Mouse (Mus musculus) frontal cortex, adult (tissue): ENCODE data around the gene 4930402H24Rik.

Source experiments
- ATAC-seq: cut with Nextera tagmentation; 2 replicates; pipeline ENCODE4 v1.9.2; 2017; ENCODE audit warnings: mild to moderate bottlenecking, moderate library complexity, mixed read lengths; ENCODE audit not compliant: low TSS enrichment

The 4930402H24Rik gene

DNA sequence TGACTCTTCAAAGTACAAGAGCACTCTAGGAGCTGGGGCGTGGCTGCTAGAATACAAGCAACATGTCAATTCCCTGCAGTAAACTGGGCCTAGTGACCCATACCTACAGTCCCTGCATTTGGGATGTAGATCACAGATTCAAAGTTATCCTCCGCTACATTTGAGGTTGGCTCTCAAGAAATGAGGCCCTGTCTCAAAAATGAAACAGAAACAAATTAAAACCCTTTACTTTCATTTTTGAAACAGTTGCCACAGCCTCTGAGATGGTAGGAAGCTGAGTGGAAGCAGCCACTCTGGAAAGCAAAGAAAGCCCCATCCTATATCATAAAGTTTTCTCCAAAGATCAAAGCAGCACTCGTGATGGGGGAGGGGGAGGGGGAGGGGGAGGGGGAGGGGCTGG, 172.8 kb downstream of the 4930402H24Rik start:
- no peak for ATAC-seq

- ATAC-seq: 0 out of 2 replicates have a peak, but pooled peaks have one; percentile 25
These were observed 174.4 kb downstream of the 4930402H24Rik start for GRCm38 (mm10) chr2:130731855-130732254.

- no peak for ATAC-seq
These were observed 175.5 kb downstream of the 4930402H24Rik start for GRCm38 (mm10) chr2:130730746-130731145.

DNA sequence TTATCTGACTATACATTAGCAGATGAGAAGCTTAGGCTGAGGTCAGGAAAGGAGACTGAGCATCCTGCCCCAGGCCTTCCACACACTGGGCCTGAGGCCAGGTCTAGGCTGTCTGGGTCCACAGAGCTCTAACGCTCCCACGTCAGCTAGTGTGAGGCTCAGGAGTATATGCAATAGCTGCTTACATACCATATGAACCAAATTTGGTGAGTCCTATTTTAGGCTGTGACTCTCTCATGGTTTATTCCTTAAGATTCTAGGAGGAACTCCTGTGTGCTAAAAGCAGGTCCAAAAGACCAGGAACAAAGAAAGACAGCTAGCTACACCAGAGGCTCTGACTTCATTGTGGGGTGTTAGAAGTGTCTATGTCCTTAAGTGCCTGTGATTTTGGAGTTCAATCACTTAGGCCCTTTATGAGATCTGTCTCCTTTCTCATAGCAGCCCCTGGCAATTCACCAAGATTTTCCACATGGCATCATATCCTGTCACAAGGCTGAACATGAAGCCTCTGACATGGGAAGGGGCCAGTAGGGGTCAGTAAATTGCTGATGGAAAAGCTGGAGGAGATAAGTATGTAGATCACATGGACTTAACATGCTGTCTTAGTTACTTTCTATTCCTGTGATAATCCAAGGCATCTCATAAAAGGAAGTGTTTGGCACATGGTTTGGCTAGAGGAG, 177.2 kb downstream of the 4930402H24Rik start:
- ATAC-seq: peak; percentile 85

- ATAC-seq: no peak
These were observed 178.5 kb downstream of the 4930402H24Rik start for GRCm38 (mm10) chr2:130727752-130728151.

GRCm38 (mm10) chr2:130724369-130724768, 181.8 kb downstream of the 4930402H24Rik start:
- no peak for ATAC-seq

GRCm38 (mm10) chr2:130717951-130718350, 188.3 kb downstream of the 4930402H24Rik start:
- ATAC-seq: no peak

DNA sequence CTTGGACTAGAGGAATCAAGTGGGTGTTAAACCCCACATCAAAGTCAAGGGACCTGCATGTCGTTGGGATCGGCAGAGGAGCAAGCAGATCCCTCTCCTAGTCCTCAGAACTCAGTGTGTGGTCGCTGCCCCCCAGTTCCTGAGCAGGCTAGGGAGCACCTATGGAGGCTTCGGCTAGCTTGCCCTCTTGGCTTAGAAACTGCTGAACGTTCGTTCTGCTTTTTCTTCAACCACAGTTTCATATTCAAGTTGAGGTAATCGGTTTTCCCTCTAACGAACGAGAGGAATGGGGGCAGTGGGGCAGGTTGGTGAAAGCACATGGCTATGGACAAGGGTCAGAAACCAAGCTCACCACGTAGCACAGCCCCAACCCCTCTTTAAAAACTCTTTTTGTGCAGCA, 199.1 kb downstream of the 4930402H24Rik start:
- no peak for ATAC-seq

DNA sequence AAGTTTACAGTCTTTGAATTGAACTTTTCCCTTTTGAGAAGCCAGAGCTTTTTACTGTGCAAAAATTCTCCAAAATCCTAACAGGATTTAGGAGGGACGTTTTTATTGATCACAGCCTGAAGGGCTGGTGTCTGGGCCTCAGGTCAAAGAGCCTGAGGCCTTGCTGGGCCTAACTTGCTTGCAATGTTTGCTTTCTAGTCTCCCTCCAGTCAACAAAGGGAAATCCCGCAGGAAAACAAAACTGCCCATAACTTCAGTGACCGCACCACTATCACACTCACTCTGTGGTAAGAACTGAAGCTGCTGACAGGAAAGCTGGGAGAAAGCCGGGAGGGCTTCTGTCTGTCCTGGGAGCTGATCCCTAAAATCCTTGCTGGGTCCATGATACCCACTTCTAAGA, 199.6 kb downstream of the 4930402H24Rik start:
- no peak for ATAC-seq

- 0 out of 2 replicates have a peak, but pooled peaks have one; percentile 13 for ATAC-seq
These were observed 201.0 kb downstream of the 4930402H24Rik start for GRCm38 (mm10) chr2:130705178-130705577.

DNA sequence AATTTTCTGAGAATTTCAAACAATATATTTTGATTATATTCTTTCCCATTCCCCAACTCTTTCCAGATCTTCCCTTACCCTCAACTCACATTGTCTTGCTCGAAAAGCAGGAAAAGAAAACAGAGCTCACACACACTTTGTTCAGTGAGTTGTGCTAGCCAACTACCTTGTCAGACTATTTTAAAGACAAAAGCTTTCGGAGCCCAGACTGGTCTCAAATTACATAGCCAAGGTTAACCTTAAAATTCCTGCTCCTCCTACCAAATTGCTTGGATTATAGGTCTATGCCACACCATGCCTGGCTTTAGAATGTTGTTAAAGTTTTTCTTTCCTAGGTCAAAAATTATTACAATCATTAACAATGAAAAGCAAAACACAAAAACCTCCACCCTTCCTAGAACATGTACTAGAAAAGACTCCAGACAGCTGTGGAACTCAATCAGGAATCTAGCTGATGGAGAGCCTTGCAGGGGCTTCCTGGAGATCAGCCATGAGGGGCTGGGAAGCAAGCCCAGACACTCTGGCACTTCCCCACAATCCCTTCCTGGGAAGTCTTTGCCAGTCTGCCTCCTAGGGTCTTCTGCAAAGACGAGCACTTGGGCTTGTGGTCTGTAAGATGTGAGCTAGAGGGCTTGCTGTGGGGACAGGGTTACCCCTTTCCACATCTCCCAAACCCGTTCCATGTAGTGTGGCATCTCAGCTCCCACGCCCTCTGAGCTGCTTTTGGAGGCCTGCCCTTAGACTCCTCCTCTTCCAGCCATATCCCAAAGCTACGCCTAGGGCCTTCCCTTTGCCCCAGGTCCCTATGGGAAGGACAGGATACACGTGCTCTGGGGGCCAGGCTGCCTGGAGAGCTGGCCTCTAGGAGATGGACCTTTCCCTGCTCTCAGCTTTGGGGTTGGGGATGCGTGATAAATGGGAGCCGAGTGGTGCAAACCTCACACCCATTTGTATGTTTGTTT, 201.9 kb downstream of the 4930402H24Rik start:
- no peak for ATAC-seq

- ATAC-seq: peak; percentile 55; the same call in 1 of the 2 replicates
These were observed 208.4 kb downstream of the 4930402H24Rik start for GRCm38 (mm10) chr2:130697821-130698266.

DNA sequence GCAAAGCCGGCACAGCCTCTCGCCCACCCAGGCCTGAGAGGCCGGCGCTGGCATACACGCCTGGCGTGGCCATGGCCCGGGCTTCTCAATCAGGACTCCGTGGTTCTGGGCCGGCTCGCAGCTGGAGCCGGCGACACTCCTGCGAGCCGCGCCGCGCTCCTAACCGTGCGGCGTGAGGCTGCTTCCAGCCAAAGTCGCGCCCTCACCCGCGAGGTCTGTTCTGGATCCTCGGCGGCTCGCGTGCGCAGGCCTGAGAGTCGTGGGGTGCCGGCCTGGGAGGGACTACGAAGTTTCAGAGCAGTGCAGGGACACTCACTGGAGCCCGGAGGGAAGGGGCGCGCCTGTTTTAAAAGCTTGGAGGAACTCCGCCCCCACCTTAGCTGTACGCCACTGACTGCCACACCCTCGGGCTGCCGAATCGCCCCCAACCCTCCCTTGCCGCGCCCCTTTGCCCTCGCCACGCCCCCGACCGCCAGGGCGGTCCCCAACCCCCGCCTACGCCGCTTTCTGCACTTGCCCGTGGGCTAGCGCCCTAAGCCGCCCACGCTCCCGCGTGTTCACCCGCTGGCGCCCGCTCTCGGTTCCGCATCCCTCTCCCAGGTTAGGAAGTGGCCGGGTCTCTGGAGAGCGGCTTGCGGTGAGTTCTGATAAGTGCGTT, 208.9 kb downstream of the 4930402H24Rik start, which contains the start of gene Slc4a11:
TSS of gene Slc4a11 (minus strand) at position 367 of the 658 bp plus-strand sequence.
- ATAC-seq: peak; percentile 25

GRCm38 (mm10) chr2:130696700-130697152, 209.5 kb downstream of the 4930402H24Rik start:
- ATAC-seq: peak; percentile 22

DNA sequence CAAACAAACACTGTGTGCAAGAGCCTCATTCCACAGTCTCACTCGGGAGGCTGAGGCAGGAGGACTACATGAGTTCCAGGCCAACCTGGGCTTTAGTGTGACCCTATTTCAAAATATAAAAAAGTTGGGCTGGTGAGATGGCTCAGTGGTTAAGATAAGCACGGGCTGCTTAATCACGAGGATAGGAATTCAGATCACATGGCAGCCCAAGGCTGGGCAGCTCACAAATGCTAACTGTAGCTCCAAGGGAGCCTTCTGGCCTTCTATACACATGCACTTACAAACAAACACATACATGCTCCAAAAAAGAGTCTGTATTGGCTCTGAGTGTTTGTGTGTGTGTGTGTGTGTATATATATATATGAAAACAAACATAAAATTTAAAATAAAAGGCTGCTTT, 212.6 kb downstream of the 4930402H24Rik start:
- no peak for ATAC-seq

DNA sequence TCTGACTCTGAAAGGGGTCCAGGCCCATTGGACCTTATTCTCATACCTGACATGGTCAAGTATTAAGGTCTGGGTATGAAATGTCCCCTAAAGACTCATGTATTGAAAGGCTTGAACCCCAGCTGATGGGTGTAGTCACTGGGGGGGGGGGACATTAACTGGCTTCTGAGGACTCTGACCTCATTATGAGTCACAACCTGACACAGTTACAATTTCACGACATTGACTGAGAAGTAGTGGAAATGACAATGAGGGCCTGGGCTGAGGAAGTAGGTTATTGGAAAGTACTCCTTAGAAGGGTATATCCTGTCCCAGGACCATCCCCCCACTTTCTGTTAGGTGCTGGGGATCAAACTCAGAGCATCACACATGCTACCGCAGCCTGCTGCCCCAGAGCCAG, 217.2 kb downstream of the 4930402H24Rik start:
- no peak for ATAC-seq

- ATAC-seq: no peak
These were observed 220.8 kb downstream of the 4930402H24Rik start for GRCm38 (mm10) chr2:130685426-130685825.

DNA sequence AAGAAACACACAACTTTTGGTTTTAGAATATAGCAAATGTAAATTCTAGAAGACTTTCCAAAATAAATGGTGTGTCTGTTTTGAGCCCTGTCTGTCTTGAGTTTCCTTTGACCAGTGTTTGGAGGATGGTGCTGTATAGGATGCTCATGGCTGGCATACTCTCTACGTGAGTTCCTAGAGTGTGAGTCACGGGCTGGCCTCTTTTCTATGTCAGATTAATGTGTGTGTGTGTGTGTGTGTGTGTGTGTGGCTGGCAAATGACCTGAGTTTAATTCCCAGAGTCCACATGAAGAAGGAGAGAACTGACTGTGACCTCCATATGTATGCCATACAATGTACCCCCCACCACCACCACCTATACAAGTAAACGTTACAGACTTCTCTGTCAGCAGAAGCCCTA, 224.7 kb downstream of the 4930402H24Rik start:
- ATAC-seq: no peak

DNA sequence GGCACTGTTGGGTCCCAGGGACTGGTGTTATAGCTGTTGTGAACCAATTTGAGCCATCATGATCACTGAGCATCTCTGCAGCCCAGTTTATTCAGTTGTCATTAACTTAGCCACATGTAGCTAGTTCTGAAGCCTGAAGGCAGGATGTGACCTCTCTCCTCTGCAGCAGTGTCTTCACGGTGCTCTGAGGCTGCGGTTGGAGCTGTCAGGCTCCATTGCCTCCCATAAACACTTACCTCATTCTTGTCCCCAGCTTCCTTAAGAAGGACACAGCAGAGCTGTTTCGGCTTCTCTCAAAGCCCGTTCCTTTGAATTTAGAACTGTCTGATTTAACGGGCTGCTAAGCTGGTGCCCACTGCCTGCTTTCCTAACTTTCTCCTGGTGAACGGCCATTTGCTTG, 226.3 kb downstream of the 4930402H24Rik start:
- no peak for ATAC-seq

GRCm38 (mm10) chr2:130679154-130679553, 227.1 kb downstream of the 4930402H24Rik start:
- ATAC-seq: no peak

- no peak for ATAC-seq
These were observed 229.0 kb downstream of the 4930402H24Rik start for GRCm38 (mm10) chr2:130677211-130677610.

DNA sequence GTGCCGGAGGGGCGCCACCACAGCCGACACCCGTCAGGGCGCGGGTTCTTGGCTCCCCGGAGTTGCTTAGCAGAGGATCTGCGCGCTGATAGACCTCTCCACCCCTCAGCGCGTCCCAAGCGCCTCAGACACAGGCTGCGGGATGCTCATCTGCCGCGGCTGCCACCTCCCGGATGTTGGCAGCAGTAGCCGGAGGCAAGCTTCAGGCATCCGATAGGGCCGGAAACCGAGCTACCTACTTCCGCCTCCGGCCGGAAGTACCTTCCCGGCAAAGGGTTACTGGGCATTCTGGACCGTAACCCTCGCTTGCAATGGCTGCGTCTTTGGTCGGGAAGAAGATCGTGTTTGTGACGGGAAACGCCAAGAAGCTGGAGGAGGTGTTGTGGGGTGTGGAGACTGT, 238.6 kb downstream of the 4930402H24Rik start, which contains the start of gene Itpa:
TSS of gene Itpa (plus strand) at position 52 of the 400 bp plus-strand sequence.
- ATAC-seq: peak; percentile 80
